Mouse (Mus musculus): ENCODE measurements around the gene Il10rb.

DNA sequence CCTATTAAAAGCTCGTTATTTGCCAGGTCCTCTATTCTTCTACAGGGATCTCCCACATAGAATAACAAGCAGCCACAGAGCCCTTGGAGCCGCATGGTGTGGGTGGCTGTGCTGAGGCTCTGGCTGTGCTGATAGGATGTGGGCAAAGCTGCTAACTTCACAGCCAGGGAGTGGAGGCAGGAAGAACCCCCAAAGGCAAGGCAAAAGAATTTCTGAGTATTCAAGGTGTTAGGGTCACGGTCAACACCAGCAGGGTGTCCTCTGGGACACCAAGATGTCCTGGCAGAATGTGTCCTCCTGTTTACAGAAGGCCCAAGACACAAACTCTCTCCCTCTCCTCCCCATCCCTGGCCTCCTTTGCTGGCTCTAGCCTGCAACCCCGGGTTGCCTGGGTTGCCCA is 36.5 kb downstream of the Il10rb start:
- TF ChIP-seq CEBPB (IDR thresholded peaks at IDR 0.05; ENCODE audit: low read depth) (no peak), CTCF (IDR thresholded peaks at IDR 0.05; ENCODE audit: control insufficient read depth, insufficient read depth, insufficient read length) (no peak), MYOD1 (IDR thresholded peaks at IDR 0.05; ENCODE audit: control insufficient read depth, insufficient read length, low read depth) (no peak), MAX (IDR thresholded peaks at IDR 0.05) (no peak), MYOG (IDR thresholded peaks at IDR 0.05; ENCODE audit: control insufficient read depth, extremely low read depth, insufficient read length) (no peak), USF1 (IDR thresholded peaks at IDR 0.05; ENCODE audit: low read depth) (no peak), FOSL1 (IDR thresholded peaks at IDR 0.05; ENCODE audit: insufficient read depth, low read length, poor library complexity, severe bottlenecking) (no peak)

Data from C2C12 (cell line).